Mouse (Mus musculus): ENCODE data around the gene Qpctl. TPM values are rescaled to one million over a fixed set of nuclear protein-coding genes. Genes with fewer than 3 reads are reported as not detected.

Gene Qpctl
- polyA plus RNA-seq, 1 experiment: 15.7 TPM

- H3K4me1 ChIP-seq (ENCODE audit: control insufficient read depth, insufficient read depth, low read length): peaks cover 9% of the 10 kb centered on the region
- no peak for TF ChIP-seq CTCF (IDR thresholded peaks at IDR 0.05; ENCODE audit: borderline replicate concordance, insufficient read depth, low read depth, low read length)
- TF ChIP-seq POLR2A (IDR thresholded peaks at IDR 0.05; ENCODE audit: borderline replicate concordance, insufficient read depth, low read length): peak; percentile 88
- H3K27ac ChIP-seq (ENCODE audit: insufficient read depth, low read length): peak within 1 kb of the TSS; percentile 48
- under 1% methylated on average over 24 of the region's 24 CpGs for WGBS
- DNase-seq: peak; percentile 95 to 97
- H3K27me3 ChIP-seq (ENCODE audit: control insufficient read depth, insufficient read depth, low read length): no peaks in the 10 kb centered on the region
- peak within 1 kb of the TSS; percentile 90 for H3K4me3 ChIP-seq (replicated peaks; ENCODE audit: insufficient read depth, low read depth, low read length)
These were observed 535 bp upstream of the Qpctl start, which contains the start of gene Snrpd2 for GRCm38 (mm10) chr7:19149626-19150025. Snrpd2 (plus strand) TSS chr7:19149722.

DNA sequence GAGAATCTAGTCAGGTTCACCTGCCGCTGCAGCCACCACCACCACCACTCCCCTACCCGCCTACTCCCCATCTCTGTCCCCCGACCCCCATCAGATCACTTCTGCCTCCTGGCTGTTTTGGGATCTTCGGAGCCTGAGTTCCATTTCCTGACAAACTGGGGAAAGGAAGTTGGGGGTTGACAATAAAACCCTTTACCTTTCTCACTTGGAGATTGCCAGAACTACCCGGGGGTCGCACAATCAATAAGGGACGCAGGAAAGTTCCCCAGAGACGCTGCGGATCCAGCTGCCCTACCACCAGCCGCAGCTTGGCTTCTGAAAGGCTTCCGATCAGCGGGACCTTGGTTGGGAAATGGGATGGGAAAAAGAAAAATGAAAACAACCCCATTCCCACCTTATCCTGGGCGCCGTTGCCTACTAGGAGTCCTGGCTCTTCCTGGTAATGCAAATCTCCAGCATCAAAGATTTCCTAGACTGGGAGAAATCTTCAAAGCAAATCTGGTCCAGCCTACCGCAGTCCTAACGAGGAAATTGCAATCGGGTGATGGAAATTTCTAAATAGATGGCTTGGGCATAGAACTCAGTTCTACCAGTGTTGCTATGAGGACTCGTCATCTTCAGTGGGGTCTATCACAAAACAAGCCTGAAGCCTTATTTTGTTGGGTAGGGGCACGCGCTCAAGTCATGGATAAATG lies 764 bp downstream of the Qpctl start:
- Histone ChIP-seq H3K27ac (ENCODE audit: insufficient read depth, low read length) (peak overlapping the region; percentile 48), H3K4me1 (ENCODE audit: control insufficient read depth, insufficient read depth, low read length) (peaks cover 9% of the 10 kb centered on the region), H3K27me3 (ENCODE audit: control insufficient read depth, insufficient read depth, low read length) (no peaks in the 10 kb centered on the region), H3K4me3 (replicated peaks; ENCODE audit: insufficient read depth, low read depth, low read length) (peak overlapping the region; percentile 90)
- 8% methylated on average over 20 of the region's 20 CpGs for WGBS
- TF ChIP-seq CTCF (IDR thresholded peaks at IDR 0.05; ENCODE audit: borderline replicate concordance, insufficient read depth, low read depth, low read length) (no peak), POLR2A (IDR thresholded peaks at IDR 0.05; ENCODE audit: borderline replicate concordance, insufficient read depth, low read length) (no peak)
- no peak for DNase-seq

- Histone ChIP-seq H3K27me3 (ENCODE audit: control insufficient read depth, insufficient read depth, low read length) (no peaks in the 10 kb centered on the region), H3K27ac (ENCODE audit: insufficient read depth, low read length) (no peak overlapping the region), H3K4me1 (ENCODE audit: control insufficient read depth, insufficient read depth, low read length) (peaks cover 9% of the 10 kb centered on the region), H3K4me3 (replicated peaks; ENCODE audit: insufficient read depth, low read depth, low read length) (no peak overlapping the region)
- no peak for DNase-seq
- no peak for TF ChIP-seq POLR2A (IDR thresholded peaks at IDR 0.05; ENCODE audit: borderline replicate concordance, insufficient read depth, low read length)
- TF ChIP-seq CTCF (IDR thresholded peaks at IDR 0.05; ENCODE audit: borderline replicate concordance, insufficient read depth, low read depth, low read length): no peak
- WGBS: 56% methylated on average over 6 of the region's 6 CpGs
These were observed 1.5 kb downstream of the Qpctl start for GRCm38 (mm10) chr7:19147497-19148045.

GRCm38 (mm10) chr7:19146793-19147192 lies 2.3 kb downstream of the Qpctl start:
- Histone ChIP-seq H3K27ac (ENCODE audit: insufficient read depth, low read length) (no peak overlapping the region), H3K4me3 (replicated peaks; ENCODE audit: insufficient read depth, low read depth, low read length) (no peak overlapping the region), H3K27me3 (ENCODE audit: control insufficient read depth, insufficient read depth, low read length) (no peaks in the 10 kb centered on the region), H3K4me1 (ENCODE audit: control insufficient read depth, insufficient read depth, low read length) (peaks cover 9% of the 10 kb centered on the region)
- no peak for DNase-seq
- WGBS: 59% methylated on average over 10 of the region's 10 CpGs
- TF ChIP-seq CTCF (IDR thresholded peaks at IDR 0.05; ENCODE audit: borderline replicate concordance, insufficient read depth, low read depth, low read length): no peak
- TF ChIP-seq POLR2A (IDR thresholded peaks at IDR 0.05; ENCODE audit: borderline replicate concordance, insufficient read depth, low read length): no peak

DNA sequence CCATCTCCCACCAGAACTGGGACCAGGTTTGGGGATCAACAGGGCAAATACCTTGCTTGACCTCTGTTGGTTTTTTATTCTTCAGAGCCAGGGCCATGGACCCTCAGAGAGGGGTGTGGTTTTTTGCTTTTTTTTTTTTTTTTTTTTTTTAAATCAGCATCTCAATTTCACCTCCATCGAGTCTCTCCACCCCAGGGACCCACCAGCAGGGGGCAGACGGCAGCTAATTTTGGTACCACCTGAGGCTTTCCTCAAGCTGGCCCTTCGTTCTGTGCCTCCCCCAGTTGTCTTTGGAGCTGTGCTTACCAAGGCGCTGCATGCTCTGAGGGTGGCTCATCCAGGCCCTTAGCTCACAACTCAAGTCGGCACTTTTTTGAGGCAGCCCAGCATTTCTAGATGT lies 11.7 kb downstream of the Qpctl start:
- WGBS: 37% methylated on average over 5 of the region's 5 CpGs
- TF ChIP-seq CTCF (IDR thresholded peaks at IDR 0.05; ENCODE audit: borderline replicate concordance, insufficient read depth, low read depth, low read length) (peak; percentile 36; the same call in 1 of the 2 replicates), POLR2A (IDR thresholded peaks at IDR 0.05; ENCODE audit: borderline replicate concordance, insufficient read depth, low read length) (no peak)
- H3K27ac ChIP-seq (ENCODE audit: insufficient read depth, low read length): no peak overlapping the region
- peak in 1 of 2 experiments; percentile 48 for DNase-seq
- no peaks in the 10 kb centered on the region for H3K27me3 ChIP-seq (ENCODE audit: control insufficient read depth, insufficient read depth, low read length)
- no peak overlapping the region for H3K4me3 ChIP-seq (replicated peaks; ENCODE audit: insufficient read depth, low read depth, low read length)
- peaks cover 8% of the 10 kb centered on the region for H3K4me1 ChIP-seq (ENCODE audit: control insufficient read depth, insufficient read depth, low read length)

DNA sequence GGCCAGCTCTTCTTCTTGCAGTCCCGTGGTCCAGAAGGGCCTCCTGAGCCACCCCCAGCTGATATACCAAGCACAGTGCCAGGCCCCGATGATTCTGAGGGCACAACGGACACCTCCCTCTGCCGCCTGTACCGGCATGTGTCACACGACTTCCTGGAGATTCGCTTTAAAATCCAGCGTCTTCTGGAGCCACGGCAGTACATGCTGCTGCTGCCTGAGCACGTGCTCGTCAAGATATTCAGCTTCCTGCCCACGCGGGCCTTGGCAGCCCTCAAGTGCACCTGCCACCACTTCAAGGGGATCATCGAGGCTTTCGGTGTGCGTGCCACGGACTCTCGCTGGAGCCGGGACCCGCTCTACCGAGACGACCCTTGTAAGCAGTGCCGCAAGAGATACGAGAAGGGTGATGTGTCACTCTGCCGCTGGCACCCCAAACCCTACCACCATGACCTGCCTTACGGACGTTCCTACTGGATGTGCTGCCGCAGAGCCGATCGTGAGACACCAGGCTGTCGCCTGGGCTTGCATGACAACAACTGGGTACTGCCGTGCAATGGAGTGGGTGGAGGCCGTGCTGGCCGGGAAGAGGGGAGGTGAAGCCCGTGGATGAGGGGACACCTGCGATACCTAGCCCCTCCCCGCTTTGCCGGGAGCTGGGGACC lies 12.3 kb downstream of the Qpctl start:
- Histone ChIP-seq H3K4me1 (ENCODE audit: control insufficient read depth, insufficient read depth, low read length) (peaks cover 8% of the 10 kb centered on the region), H3K27me3 (ENCODE audit: control insufficient read depth, insufficient read depth, low read length) (no peaks in the 10 kb centered on the region), H3K27ac (ENCODE audit: insufficient read depth, low read length) (no peak overlapping the region), H3K4me3 (replicated peaks; ENCODE audit: insufficient read depth, low read depth, low read length) (no peak overlapping the region)
- 65% methylated on average over 38 of the region's 38 CpGs for WGBS
- no peak for DNase-seq
- TF ChIP-seq POLR2A (IDR thresholded peaks at IDR 0.05; ENCODE audit: borderline replicate concordance, insufficient read depth, low read length) (no peak), CTCF (IDR thresholded peaks at IDR 0.05; ENCODE audit: borderline replicate concordance, insufficient read depth, low read depth, low read length) (no peak)

DNA sequence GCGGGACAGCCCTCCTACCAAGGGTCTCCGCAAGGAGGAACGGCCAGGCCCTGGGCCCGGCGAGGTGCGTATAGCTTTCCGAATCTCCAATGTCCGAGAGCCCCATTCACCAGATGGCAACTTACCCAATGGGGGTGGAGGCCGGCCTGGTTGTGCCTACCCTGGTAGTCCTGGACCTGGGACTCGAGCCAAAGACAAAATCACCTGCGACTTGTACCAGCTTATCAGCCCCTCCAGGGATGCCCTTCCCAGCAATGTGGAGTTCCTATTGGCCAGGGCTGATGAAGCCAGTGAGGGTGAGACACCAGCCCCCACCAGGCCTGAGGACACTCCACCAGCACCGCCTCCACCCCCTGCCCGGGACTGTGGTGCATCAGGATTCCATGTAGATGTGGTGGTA lies 12.9 kb downstream of the Qpctl start:
- Histone ChIP-seq H3K4me3 (replicated peaks; ENCODE audit: insufficient read depth, low read depth, low read length) (no peak overlapping the region), H3K4me1 (ENCODE audit: control insufficient read depth, insufficient read depth, low read length) (peaks cover 8% of the 10 kb centered on the region), H3K27ac (ENCODE audit: insufficient read depth, low read length) (no peak overlapping the region), H3K27me3 (ENCODE audit: control insufficient read depth, insufficient read depth, low read length) (no peaks in the 10 kb centered on the region)
- DNase-seq: no peak
- WGBS: 73% methylated on average over 13 of the region's 13 CpGs
- TF ChIP-seq CTCF (IDR thresholded peaks at IDR 0.05; ENCODE audit: borderline replicate concordance, insufficient read depth, low read depth, low read length) (no peak), POLR2A (IDR thresholded peaks at IDR 0.05; ENCODE audit: borderline replicate concordance, insufficient read depth, low read length) (no peak)

All from cerebellum, adult 2 months (tissue).